Mouse (Mus musculus): ENCODE measurements at regions not wholly inside any gene's neighbourhood (a gene's known extent, or its start where the extent isn't known, plus 50 kb on each side); places are given as distances from the start of the nearest gene placed in this dataset.

DNA sequence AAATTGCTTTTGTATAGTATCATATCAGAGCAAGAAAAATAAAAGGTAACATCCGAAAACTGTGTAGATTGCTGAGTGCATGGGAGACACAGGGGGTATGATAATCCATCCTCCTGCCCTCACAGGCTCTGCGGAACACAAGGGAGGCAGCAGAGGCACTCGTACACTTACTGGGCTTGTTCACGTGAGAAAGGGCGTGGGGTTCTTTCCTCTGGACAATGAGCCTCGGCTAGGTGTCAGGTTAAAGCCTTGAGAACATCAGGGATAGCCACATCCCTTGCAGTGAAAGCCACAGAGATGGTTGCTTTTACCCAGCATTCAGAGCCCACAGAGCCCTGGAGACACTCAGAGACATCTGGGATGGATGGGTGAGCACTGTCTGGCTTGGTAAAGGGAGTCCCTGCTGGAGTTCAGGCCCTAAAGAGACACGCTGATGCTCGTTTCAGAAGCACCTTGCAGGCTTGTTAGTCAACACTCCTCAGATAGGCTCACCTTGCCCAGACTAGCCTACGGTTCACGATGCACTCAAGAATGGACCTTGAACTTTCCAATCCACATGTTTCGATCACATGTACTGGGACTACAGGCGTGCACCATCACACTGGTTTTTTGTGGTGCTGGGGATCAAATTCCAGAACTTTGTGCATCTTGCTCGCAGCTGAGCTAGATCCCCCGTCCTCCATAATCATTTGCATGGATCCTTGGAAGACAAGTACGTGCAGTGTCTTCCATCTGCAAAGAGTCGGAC is 83.5 kb upstream of the Spin1 start:
- DNase-seq (ENCODE audit: low read depth, low spot score) = peak; percentile 65

DNA sequence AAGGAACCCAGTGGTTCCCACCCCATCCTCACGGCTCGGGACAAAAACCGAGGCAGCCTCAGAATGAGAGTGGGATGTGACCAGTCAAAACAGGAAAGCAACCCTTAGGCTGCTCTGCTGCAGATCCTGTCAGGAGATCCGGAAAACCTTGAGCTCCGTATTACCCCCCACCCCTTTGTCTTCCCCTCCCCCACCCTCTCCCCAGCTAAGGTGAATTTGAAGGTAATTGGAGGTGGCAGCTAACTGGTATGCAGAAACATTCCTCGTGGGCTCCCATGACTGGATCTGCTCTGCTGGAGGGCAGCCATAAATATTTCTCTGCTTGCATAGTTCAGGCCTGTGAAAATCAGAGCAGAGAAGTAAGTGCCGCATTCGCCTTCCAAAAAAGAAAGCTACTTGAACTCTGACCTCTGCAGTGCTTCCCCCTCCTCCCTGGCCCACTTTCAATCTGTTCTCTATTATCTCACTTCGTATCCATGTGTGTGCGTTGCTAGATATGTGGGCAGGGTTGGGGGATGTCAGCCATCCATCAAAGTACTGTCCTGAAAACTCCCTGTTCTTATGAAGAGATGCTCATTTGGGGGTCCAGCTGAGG is 82.9 kb upstream of the Spin1 start:
- DNase-seq (ENCODE audit: low read depth, low spot score) = peak; percentile 66

DNA sequence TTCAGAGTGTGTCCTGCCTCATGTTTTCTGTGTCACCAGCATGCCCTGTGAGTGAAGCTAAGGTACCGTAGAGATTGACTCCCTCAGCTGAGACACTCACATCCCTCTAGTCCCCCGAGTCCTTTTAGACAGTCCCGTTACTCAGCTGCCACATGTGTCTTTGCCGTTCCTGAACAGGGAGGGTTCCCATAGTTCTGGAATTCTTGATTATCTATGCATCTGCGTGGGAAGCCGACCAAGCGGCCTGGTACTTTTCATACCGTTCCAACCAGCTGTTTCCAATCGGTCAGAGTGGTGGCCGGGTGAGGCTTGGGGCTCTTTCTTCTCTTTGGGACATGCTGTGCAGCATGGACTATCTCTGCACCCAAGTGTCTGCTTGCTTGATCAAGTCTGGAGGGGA is 82.3 kb upstream of the Spin1 start:
- DNase-seq (ENCODE audit: low read depth, low spot score) = no peak

DNA sequence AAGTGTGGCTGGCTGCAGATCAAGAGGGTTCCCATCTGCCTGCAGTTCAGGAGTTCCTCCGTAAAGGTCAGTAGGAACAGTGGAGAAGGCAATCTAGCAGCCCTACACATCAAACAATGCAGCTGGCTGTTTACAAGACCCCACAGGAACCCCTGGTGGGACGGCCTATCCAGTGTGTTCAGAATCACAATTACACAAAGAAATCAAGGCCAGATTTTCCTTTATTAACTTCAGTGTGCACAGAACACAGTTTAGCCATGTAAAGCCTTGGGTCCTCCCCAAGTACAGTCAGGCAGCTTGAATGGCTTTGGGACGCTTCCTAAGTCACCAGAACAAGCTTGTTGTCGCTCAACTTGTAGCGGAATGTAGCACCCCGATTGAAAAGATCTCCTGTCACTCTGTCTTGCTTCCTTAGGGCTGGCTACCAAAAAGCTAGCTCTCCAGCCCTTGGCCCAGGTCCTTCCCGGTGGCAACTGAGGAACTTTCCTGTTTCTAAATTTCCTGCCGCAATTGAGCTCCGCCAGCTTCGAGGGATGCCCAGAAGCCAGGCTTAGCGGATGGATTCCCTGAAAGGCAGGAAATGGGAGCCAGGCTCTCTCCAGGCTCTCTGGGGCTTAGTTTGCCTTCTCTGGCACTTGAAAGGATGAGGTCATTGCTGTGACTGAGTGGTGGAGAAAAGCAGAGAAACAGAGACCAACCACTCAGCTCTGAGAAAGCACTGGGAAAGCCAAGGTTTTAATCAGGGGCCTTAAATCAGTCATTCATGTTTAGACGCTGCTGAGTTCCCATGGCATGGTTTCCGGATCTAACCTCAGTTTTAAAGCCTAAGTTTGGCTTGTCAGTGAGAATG is 78.1 kb upstream of the Spin1 start:
- DNase-seq (ENCODE audit: low read depth, low spot score) = peak; percentile 37

DNA sequence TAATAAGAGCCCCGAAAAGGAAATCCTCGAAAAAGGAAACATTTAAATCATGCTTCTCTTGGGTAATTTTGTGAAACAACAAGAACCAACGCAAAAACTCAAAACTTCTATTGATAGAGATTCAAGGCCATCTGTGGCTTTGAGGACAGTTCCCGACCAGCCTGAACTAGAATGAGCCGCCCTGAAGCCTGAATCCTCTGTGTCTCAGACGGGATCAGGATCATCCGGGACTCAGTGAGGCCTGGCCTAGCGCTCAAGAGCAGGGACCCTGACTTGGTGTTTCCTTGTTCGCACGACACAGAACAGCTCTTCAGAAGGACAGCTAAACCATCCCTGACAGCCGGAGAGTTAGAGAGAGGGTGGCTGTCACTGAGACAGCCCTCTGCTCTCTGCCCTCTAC is 77.4 kb upstream of the Spin1 start:
- DNase-seq (ENCODE audit: low read depth, low spot score) = peak; percentile 56

DNA sequence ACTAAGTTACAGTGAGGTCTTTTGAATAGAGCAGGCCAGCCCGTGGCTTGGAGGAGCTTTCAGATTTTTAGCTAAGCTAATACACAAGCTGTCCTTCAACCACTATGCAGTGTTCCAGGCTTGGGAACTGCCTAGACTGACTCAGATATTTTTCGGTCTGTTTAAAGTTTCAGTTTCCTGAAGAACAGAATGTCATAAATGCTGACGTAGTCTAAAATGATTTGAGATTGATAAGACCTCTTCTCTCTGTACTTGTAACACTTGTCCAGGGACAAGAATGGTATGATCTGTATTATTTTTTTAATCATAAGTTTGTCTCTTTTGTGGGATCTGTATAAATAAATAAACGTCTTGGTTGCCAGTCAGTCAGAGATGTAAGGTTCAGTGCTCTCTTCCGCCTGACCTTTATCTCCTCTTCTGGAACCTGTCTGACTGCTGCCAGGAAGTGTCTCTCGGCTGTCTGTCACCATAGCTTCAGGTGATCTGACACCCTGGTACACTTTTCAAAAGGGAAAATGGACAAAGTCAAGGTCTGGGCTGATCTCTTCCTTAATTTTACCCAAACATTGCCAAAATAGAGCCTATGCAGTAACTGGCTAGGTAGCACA is 74.3 kb upstream of the Spin1 start:
- no peak for DNase-seq (ENCODE audit: low read depth, low spot score)

DNA sequence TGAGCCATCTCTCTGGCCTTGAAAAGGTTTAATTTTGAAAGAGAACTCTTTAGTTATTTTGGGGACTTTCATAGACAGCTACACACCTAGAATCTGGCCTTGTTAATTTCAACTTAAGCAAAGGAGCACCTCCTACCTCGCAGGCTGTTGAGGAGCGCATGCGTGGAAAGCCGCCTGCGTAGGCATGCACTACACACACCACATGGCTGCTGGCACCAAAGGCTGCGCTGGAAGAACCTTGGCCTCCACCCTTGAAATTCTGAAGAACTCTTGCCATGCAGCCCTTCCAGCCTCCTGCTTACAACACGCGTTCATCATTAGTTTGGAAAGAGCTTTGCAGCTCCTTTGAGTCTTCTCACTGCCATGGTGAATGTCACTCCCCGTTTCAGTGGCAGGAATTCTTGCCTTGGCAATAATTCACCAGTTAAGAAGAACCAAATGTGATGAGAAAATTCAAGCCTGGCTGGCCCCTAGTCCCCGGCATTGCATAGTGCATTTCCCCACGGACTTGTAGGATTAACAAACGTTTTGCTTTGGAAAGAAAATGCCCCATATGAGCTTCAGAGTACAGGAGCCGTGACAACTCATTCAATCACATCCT is 62.7 kb upstream of the Spin1 start:
- DNase-seq (ENCODE audit: low read depth, low spot score) = no peak

DNA sequence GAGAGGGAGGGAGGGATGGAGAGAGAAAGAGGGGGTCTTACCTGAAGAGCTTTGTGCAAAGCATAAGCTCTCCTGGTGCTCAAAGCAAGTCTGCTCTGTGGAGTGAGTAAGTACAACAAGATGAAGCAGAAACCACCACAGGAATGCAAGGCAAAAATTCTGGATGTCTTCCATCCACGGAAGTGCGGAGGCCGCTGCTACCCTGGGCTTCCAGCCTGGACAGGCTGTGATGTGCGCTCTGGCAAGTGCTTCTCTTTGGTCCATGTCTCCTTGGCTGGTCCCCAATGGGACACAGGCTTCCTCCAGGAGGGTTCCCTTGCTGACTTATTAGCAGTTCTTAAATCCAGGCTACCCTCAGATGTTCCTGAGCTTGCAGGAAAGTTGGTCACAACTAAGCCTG is 61.7 kb upstream of the Spin1 start:
- no peak for DNase-seq (ENCODE audit: low read depth, low spot score)

DNA sequence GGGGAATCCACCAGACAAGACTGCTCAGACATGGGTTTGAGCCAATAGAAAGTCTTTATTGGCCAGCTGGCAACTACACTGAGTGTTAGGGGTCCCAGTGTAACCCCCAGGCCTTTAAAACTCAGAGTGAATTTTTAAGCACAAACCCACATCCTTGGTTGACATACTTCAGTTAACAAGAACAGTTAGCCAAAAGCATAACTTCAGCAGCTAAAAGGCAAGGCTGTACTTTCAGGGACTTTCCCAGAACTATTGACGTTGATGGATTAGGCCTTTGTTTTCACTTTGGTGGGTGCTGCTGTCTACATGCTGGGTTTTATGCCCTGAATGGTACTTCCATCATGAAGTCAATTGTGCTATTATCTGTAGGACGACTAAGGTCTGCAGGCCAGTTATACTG is 59.6 kb upstream of the Spin1 start:
- no peak for DNase-seq (ENCODE audit: low read depth, low spot score)

DNA sequence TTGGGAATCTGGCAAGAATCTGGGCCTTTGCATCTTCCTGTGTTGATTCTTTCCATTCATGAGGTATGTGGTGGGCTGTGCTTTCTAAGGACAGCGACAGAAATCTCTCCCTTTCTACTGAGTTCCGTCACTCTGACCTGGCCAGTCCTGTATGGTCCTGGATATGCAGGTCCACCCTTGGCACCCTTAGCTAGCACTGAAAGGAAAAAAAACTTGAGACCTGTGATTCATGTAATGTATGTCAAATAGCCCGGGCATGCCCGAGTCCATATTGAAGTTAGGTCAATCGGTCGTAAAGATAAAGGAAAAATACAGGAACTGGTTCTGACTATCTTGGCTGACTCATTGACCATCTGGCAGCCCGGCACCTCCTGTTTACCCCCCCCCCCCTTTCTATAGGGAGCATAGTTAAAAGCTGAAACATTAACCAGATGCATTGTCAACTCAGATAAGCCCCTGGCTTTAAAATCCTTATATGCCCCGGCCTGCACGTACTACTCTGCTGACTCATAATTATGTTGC is 57.7 kb upstream of the Spin1 start:
- DNase-seq (ENCODE audit: low read depth, low spot score) = no peak
